Mouse (Mus musculus): ENCODE measurements around the gene Pald1.
A peak's percentile ranks its signal among the peaks of the same experiment; 100 is the strongest.

DNA sequence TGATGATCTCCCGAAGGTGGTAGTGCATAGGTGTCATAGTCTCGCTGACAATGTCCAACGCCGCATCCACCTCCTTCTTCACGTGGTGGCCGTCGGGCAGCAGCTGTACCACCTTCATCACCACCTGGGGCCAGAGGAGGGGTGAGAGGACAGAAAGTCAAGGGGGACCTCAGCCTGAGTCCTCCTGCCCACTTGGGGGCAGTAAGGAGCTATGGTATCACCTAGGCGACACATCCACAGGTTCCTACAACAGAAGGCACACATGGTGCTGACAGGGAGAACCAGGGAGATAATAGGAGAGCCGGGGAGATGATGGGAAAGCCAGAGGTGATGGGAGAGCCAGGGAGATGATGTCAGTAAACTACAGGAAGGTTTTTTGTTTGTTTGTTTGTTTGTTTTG is 44.1 kb downstream of the Pald1 start:
- peak; percentile 61 for TF ChIP-seq CTCF (conservative IDR thresholded peaks at IDR 0.05; ENCODE audit: low read length)
- TF ChIP-seq NANOG (IDR thresholded peaks at IDR 0.05; ENCODE audit: borderline replicate concordance, low read length): no peak
